Mouse (Mus musculus) CH12.LX (cell line): ENCODE results near the gene Flt3l.

Source experiments
- BHLHE40 ChIP-seq: IDR thresholded peaks from 2 replicates; pipeline ENCODE4 v1.6.1; 2011; ENCODE audit warnings: mild to moderate bottlenecking, low read depth, low read length, improper control_type of control experiment
- CHD1 ChIP-seq: IDR thresholded peaks from 2 replicates; pipeline ENCODE4 v1.6.1; 2012; ENCODE audit warnings: low read depth, low read length, improper control_type of control experiment, inconsistent platforms
- CTCF ChIP-seq, 2 experiments: IDR thresholded peaks in 1 of 2; conservative IDR thresholded peaks in 1 of 2; 2 replicates each; pipeline ENCODE4 v1.5.1; 2011 to 2012; ENCODE audit warnings: low read depth in 2 of 2, low read length in 2 of 2, improper control_type of control experiment in 1 of 2, inconsistent platforms in 1 of 2, mild to moderate bottlenecking in 1 of 2, moderate library complexity in 1 of 2
- E2F4 ChIP-seq: IDR thresholded peaks from 2 replicates; pipeline ENCODE4 v1.6.1; 2011; ENCODE audit warnings: low read depth, low read length, improper control_type of control experiment; ENCODE audit not compliant: insufficient replicate concordance
- IRF4 ChIP-seq: IDR thresholded peaks from 2 replicates; pipeline ENCODE4 v1.6.1; 2014; ENCODE audit warnings: low read depth, mild to moderate bottlenecking, inconsistent platforms, low read length, improper control_type of control experiment
- JUND ChIP-seq: conservative IDR thresholded peaks from 2 replicates; pipeline ENCODE4 v1.6.1; 2011; ENCODE audit warnings: low read depth, low read length, improper control_type of control experiment
- KAT2A ChIP-seq: IDR thresholded peaks from 2 replicates; pipeline ENCODE4 v1.6.1; 2012; ENCODE audit warnings: low read length, improper control_type of control experiment, inconsistent platforms; ENCODE audit not compliant: insufficient replicate concordance
- POLR2AphosphoS2 ChIP-seq: IDR thresholded peaks from 2 replicates; pipeline ENCODE4 v1.6.1; 2011; ENCODE audit warnings: low read depth, low read length, improper control_type of control experiment
- SIN3A ChIP-seq: IDR thresholded peaks from 2 replicates; pipeline ENCODE4 v1.6.1; 2012; ENCODE audit warnings: low read length, improper control_type of control experiment, inconsistent platforms
- TCF12 ChIP-seq: IDR thresholded peaks from 2 replicates; pipeline ENCODE4 v1.6.1; 2014; ENCODE audit warnings: low read depth, mild to moderate bottlenecking, inconsistent platforms, low read length, improper control_type of control experiment
- ZNF384 ChIP-seq: IDR thresholded peaks from 2 replicates; pipeline ENCODE4 v1.6.1; 2012; ENCODE audit warnings: low read depth, low read length, improper control_type of control experiment, inconsistent platforms

DNA sequence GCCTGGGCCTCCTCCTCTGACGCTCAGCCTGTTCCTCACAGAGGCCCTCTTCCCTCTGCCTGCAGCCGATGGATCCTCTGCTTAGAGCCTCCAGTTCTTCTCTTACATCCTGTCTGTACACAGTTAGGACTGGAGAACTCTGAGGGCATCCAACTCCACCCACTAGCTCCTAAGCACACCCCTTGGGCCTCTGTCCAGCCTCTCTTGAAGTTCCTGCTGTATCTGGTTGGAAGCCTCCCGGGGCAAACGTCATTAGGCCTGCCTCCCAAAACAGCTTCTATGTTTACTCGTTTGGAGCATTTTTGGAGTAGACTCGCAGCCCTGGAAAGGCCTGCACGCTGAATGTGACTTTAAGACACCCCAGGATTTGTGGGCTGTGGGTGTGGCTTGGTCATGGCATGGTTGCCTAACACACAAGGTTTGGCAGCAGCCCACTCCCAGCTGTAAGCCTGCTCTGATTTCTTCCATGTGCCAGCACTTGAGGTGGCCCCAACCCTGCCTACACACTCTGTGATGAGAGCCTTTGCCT is 32.5 kb downstream of the Flt3l start, which contains the start of gene Fcgrt:
- no peak for TF ChIP-seq KAT2A
- TF ChIP-seq CTCF (conservative IDR thresholded peaks at IDR 0.05 in 1 of 2, IDR thresholded peaks at IDR 0.05 in 1 of 2; ENCODE audit: low read depth in 2 of 2, low read length in 2 of 2) = no peak
- no peak for TF ChIP-seq POLR2AphosphoS2
- TF ChIP-seq ZNF384 = no peak
- no peak for TF ChIP-seq CHD1
- TF ChIP-seq JUND = no peak
- no peak for TF ChIP-seq SIN3A
- TF ChIP-seq BHLHE40 = no peak
- no peak for TF ChIP-seq TCF12
- TF ChIP-seq IRF4 = no peak
- no peak for TF ChIP-seq E2F4
